Mouse (Mus musculus): ENCODE measurements at regions not wholly inside any gene's neighbourhood (a gene's known extent, or its start where the extent isn't known, plus 50 kb on each side); places are given as distances from the start of the nearest gene placed in this dataset.

DNA sequence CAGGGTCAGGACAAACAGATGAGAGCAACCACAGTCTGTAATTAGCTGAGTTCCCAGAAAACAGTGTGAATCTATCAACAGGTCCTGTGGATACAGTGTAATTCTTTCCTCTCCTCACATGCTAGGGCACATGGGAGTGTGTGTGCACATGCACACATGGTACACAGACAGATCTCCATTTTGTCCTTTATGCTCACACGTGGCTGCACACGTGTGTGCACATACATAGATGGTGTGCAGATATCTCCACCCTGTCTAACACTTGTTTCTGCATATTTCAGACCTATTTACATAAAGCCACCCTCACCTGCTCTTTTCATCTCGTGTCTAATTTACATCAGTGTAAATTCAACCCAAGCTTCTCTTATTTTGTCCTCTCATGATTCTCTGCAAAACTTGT is 245.0 kb upstream of the Cnr1 start:
- no peak for DNase-seq (ENCODE audit: extremely low spot score in 1 of 2, low spot score in 1 of 2)

DNA sequence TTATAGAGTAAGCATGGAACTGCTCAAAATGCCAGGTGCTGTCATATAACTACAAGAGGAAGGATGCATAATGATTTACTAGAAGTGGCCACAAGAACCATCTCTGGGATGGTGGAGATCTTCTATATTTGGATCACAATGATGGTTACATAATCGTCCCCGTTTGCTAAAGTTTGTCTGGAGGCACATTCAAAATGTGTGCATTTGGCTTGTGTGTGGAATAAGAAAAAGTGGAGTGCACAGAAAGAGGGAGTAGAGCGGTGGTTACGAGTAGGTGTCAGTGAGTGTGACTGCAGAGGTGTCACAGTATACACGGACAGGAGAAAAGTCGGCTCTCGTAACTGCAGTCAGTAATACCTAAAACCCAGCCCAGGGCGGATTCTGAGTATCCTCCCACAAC is 238.3 kb upstream of the Cnr1 start:
- DNase-seq (ENCODE audit: extremely low spot score in 1 of 2, low spot score in 1 of 2), result no peak

DNA sequence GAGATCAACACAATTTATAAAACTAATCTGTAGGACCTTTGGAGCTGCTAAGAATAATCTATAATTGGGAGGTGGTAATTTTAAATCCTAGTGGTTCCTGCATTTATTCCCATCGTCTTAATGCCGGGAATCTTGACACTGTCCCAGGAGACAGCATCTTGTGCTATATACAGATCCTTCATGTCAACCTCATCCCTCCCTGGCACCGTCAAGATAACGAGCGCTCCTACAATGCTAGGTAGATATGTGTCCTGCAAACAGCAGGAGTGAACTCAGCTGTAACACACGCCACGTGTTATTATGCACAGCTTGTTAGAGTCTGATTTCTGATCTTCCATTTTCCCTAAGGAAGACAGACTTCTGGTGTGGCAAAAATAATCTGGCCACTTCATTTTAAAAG is 237.0 kb upstream of the Cnr1 start:
- no peak for DNase-seq (ENCODE audit: extremely low spot score in 1 of 2, low spot score in 1 of 2)

DNA sequence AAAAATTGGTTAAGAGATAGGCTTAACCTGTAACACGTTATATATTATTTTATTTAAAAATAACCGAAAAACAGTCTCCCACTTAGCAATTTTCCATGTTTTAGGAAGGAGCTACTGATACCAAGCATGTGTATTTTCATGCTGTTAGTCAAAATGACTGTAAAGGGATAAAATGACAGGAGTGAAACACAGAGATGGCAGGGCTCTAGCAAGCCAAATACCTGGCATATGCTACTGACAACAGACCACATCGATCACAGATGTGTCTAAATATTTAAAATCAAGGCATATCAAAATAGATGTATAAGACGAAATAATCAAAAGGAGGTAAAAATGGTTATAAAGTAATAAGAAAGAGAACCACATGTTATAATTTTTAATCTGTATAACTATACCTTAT is 231.0 kb upstream of the Cnr1 start:
- no peak for DNase-seq (ENCODE audit: extremely low spot score in 1 of 2, low spot score in 1 of 2)

DNA sequence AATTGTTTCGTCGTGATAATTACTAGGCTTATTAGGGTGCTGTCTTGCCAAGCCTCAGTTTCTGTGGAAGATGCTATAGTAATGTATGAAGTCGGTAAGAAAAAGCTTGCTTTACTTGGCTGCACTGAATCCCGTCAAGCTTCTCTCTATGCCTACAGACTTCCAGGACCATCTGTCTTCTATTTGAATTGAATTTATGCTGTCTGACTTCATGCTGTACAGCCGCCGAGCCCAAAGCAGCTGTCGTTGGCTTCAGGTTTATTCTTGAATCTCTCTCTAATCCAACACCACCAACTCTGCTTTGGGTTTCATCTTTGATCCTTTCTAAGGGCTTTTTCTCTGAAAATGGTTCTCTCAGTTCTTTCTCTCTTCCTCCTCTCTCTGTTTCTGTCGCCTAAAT is 227.4 kb upstream of the Cnr1 start:
- DNase-seq (ENCODE audit: extremely low spot score in 1 of 2, low spot score in 1 of 2), result no peak

DNA sequence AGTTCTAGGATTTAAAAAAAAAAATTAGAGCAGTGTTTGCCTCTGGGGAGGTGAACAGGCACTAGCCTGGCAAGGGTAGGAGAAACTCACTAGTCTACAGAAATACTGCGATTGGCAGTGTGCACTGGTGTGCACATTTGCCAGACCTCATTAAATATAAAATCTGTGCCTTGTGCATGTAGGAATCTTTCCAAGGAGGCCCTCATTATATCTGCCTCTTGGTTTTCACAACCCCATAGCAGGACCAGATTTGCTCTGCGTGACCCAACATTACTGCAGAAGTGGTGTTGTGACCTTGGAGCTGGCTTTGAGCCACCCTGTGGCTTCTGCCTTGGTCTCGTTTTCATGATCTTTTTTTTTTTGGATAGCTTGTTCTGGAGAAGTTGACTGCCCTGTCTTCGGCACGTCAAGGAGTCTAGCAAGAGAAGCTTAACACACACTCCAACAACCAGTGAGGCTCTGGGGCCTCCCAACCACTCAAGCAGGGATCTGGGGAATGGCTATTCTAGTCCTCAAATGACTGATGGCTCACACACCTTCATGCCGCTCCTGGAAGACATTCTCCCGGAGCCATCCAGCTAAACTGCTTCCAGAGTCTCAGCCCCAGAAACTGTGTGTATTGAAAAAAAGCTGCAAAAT is 222.2 kb upstream of the Cnr1 start:
- no peak for DNase-seq (ENCODE audit: extremely low spot score in 1 of 2, low spot score in 1 of 2)

DNA sequence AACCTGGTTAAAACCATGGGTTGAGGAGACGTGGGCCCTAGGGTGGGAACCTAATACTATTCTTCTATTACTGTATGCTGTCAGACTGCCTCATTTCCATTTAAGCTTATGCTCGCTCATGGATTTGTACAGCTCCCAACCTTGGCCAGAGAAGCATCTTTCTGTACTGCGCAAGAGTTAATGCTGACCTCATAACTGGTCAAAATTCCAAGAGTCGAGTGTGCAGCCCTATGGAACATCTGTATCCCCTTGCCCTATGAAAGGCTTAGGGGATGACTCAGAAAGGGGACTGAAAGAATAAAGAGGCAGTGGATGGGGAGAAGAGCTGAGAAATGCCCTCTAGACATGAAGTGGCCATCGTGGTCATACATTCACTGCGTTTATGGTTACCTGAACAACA is 218.7 kb upstream of the Cnr1 start:
- DNase-seq (ENCODE audit: extremely low spot score in 1 of 2, low spot score in 1 of 2), result no peak

DNA sequence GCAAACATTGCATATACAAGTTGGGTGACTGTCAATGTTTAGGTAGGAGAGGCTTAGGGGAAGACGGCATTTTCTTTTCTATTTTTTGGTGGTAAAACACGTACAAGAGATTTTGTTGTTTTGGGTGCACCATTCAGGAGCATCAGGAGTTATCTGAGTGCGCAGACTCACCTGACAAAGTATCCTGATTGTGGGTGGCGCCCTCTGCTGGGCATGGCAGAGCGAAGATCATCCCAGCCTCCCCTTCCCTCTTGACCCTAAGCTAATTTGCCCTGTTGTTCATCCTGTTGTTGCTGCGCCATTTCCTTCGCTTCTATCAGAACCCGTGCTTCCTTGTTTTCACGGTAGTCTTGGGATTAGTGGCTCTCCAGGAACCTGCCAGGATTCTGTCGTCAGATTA is 217.6 kb upstream of the Cnr1 start:
- no peak for DNase-seq (ENCODE audit: extremely low spot score in 1 of 2, low spot score in 1 of 2)

DNA sequence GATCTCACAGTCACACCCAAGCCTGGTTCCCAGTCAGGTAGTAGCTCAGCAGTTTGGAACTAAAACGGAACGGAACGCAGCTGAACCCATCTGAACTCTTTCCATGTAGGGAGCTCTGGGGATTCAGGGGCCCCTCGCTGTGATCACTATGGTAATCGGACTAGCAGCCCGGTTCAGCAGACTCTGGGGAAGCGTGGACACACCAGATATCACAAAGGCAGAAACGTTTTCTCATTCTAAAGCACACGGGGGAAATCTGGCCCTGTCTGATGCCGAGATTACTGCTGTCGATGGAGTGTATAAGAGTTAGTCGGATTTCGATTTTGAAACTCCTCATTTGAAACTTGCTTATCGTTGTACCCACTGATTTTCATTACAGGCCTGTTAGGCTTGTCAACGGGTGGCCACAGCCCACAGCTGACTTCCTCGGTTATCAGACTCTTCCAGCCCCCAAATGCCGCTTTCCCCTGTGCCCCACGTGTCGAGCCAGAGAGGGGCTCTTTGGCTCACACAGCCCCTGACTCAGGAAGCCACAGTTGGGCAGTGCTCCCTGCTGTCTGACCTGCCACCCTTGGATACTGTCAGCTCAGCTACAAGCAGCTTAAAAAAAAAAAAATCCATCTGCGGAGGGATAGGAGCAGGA is 207.8 kb upstream of the Cnr1 start:
- DNase-seq (ENCODE audit: extremely low spot score in 1 of 2, low spot score in 1 of 2), result no peak

DNA sequence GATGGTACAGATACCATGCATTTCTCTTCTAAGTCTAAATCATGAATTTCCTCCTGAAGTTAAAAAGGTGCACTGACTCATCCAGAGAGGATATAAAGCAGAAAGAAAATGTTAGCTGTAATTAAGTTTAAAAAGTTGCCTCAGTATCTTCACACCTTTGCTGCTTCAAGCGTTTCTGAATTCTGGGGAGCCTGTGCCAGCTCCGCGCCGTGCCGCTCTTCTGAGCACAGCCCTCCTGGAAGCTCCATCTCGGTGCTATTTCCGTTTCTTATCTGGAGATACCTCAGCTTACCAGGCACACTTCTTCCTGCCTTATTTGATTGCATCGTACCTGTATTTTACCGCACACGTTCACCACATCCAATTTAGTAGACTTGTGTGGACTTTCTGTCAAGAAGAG is 203.4 kb upstream of the Cnr1 start:
- DNase-seq (ENCODE audit: extremely low spot score in 1 of 2, low spot score in 1 of 2), result no peak

DNA sequence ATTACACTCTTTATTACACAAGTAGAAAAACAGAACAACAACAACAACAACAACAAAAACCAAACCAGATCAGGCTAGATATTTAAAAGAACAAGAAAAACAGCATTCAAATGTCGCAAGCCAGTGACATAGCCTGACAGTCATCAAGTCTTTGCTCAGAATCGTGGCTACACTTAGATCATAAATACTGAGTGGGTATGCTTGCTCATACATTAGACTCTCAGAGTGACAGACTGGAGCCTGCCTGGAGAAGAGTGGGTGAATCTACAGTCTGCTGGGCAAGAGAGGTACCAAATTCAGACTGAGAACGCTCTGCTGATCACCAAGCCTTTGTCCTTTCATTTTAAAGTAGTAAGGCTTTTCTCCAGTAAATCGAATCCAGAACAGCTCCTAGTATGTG is 202.4 kb upstream of the Cnr1 start:
- DNase-seq (ENCODE audit: extremely low spot score in 1 of 2, low spot score in 1 of 2), result no peak

DNA sequence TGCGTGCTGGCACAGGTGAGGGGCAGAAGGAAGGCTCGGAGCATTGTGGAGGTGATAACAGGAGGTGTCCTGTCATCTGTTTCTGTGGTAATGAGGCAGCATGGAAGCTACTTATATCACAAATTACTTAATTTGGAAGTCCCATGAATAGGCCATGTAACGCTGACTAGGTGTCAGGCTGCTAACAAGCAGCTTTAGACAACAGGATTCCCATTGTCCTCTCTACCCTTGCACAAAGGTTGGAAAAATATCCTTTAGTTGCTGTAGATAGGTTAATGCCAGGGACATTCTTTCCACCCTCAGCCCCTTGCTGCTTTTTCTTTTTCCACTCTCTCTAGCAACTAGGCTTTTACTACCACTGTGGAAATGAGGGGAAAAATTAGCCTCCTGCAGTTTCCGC is 192.6 kb upstream of the Cnr1 start:
- no peak for DNase-seq (ENCODE audit: extremely low spot score in 1 of 2, low spot score in 1 of 2)

DNA sequence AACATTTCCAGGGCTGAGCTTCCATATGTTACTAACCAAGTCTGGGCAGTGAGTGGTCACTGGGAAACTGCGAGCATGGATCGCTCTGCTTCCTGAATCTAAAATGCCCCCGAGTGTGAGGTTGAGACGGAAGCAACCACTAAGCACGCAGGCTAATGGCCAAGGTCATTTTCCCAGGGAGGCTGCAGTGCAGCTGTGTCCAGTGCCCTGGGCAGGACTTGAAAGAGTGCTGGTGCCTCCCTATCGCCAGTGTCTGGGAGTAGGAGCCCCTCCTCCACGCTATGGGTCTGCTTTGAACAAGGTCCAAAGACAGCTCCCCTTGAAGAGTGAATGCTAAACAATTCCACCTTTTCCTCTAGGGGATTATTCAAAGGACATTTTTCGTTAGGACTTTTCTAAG is 189.5 kb upstream of the Cnr1 start:
- DNase-seq (ENCODE audit: extremely low spot score in 1 of 2, low spot score in 1 of 2), result no peak

DNA sequence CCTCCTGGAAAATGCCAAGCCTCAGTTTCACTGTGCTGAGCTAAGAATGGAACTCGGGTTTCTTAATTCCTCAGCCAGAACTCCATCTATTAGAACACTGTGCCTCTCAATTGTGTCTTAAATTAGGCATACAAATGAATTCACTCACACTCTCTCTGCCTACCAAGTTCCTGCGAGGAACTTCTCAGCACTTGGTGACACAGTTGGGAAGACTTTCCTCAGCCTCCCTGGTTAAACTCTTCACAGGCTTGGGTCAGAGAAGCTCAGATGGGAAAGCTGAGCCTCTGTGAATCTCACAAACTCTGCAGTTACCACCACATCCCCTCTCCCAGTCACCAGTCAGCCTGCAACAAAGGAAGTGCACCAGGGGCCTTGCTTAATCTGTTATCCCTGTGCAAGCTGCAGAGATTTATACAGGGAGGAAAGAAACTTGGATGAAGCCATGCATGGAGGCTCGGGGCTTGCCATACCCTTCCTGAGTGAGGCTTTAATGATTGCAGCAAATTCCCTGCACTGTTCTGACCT is 188.9 kb upstream of the Cnr1 start:
- peak in 1 of 2 experiments; percentile 17 for DNase-seq (ENCODE audit: extremely low spot score in 1 of 2, low spot score in 1 of 2)

DNA sequence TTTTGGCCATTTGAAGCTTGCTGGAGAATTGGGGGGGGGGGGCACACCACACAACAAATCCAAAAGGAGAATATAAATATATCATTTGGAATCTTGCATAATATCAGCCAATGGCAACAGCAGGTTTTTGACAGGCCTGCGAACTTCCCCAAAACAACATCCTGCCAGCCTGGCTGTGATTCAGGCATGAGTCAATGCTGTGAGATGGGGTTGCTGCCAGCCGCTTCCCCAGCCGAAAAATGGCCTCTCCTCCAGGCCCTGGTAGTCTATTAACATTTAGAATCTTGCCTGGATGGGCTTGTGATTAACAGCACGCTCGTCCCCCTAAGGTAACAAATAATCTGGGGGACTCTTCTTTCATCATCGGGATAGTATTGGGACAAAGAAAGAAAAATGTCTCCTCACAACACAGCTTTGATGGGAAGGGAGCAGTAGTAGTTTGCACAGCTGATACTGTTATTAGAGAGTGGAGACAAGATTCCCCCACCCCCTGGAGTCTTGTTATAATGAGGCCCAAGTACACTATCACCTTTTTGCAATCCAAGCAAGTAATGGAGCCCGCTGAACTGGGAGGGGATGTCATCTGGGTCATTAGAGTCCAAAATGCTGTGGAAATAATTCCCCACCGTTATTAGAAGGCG is 188.2 kb upstream of the Cnr1 start:
- peak; percentile 54 to 59 for DNase-seq (ENCODE audit: extremely low spot score in 1 of 2, low spot score in 1 of 2)

DNA sequence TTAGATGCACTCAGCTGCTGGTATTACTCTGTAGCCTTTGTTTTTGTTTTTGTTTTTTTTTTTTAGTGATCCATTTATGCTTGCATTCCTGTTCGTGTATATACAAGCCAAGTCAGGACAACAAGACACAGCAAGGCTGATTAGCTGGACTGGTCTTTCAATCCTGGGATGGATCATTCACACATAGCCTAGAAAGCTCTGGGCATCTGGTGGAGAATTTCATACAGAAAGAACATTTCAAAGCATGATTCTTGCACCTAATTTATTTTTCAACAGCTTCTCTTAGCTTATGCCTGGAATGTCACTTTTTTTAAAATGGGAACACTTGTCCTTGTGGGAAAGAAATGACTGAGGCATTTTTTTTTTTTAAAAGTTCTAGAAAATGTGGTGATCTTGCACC is 187.1 kb upstream of the Cnr1 start:
- no peak for DNase-seq (ENCODE audit: extremely low spot score in 1 of 2, low spot score in 1 of 2)

DNA sequence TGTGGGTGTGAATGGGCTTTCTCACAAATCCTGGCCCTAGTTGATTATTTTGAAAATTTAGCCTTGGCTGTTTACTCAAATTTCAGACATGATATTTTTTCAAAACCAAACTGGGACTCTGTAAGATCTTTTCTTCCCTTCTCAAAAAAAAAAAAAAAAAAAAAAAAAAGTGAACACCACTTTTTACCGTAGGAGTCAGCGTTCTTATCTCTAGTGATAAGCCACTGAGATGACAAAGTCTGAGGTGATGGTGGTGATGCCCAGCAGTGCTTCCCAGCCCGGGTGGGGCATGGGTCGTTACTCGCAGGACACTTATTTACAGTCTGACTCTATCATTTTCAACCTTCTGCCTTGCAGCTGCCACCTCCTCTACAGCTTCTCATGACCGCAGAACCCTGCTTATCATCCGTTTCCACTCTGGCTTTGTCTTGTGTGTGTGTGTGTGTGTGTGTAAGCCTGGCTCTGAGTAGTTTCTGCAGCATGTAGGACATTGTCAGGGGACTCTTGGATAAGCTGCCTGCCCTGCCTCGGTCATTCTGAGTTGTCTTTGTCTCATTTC is 186.5 kb upstream of the Cnr1 start:
- no peak for DNase-seq (ENCODE audit: extremely low spot score in 1 of 2, low spot score in 1 of 2)

DNA sequence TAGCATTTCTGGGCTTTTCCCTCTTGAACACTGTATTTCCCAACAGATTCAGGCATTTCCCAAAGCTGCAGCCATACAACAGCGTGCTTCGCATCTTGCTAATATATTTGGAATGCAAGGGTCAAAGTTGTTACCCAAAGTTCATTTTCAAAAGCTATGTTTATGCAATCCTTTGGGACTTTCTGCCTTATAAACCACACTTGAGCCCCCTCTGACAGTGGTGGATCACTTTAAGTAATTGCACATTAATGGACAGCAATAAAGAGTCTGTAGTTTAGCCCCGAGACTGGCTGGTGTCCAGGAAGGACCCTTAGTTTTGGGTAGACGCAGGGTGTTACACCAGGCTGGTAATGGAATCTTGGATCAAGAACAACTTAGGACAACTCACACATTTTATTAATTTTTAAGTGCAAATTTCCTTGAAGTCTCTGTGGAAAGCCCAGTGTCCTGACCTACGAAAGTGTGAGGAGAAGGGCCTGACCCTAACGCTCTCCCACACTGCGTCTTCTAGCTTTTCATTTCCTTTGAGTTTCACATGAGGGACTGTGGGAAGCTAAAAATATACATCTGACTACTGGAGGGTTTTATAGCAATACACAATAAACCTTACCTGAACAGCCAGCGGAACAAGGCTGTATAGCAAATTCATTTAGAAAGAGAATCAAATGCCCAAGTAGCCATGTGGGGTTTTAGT is 185.0 kb upstream of the Cnr1 start:
- no peak for DNase-seq (ENCODE audit: extremely low spot score in 1 of 2, low spot score in 1 of 2)

DNA sequence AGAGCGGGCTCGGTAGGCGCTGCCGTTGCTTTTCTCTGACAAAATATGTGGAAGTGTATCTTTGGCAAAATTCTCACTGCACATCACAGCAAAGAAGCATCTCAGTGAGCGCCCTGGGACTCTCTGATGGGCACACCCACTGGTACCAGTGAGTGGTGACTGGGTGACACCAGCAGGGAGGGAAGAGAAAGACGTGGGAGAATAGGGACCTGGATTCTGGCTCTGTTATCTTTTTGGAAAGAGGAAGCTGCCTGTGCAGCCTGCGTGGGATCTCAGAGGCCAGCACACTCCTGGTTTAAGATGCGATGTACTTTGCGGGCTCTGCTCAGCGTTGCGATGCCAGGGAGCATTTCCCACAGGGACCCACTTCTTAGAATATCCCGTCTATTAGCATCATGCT is 183.4 kb upstream of the Cnr1 start:
- no peak for DNase-seq (ENCODE audit: extremely low spot score in 1 of 2, low spot score in 1 of 2)

DNA sequence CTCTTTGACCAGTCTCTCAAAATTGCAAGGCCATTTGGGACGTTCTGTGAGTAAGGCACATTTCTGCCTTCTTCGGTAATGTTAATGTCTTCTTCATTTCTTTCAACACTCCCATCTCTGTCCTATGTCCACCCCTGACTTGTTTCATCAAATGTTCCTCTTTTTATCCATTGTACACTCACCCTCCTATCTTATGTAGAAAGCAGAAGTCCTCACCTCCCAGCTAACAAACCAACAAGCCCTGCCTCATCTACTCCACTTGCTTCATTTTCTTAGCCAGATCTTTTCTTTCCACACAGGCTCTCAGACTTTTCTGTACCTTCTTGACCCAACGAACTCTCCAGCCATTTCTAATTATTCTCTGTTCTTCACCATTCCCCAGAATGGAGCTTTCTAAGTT is 179.2 kb upstream of the Cnr1 start:
- no peak for DNase-seq (ENCODE audit: extremely low spot score in 1 of 2, low spot score in 1 of 2)

DNA sequence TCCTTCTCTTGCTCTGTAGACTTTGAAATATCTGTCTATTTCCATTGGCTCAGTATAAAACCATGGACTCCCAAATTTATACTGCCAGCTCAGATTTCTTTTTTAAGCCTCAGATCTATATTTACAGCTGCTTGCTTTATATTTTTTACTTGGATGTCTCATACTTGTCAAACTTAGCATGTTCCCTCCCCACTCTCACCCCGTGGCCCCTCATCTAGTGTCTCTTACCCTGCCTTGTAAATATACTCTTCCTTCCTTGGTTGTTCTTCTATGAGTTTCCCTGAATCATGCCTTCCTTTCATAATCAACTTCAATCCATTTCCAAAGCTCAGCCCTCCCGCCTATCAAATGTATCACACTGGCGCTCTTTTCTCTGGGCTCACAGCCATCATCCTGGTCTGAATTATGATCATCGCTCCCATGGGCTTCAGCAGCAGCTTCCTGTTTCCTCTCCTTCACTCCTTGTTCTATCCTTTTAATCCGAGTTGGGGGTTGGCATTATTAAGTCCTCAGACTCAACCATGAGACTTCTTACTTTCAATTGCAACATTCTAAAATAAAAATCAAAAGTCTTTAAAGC is 177.0 kb upstream of the Cnr1 start:
- no peak for DNase-seq (ENCODE audit: extremely low spot score in 1 of 2, low spot score in 1 of 2)
